Mouse (Mus musculus): ENCODE measurements at regions not wholly inside any gene's neighbourhood (a gene's known extent, or its start where the extent isn't known, plus 50 kb on each side); places are given as distances from the start of the nearest gene placed in this dataset.

- Histone ChIP-seq H3K27ac (ENCODE audit: control insufficient read depth, insufficient read depth, low read depth, low read length, poor library complexity) (no peak overlapping the region), H3K4me3 (replicated peaks; ENCODE audit: control insufficient read depth, low read depth, low read length) (no peak overlapping the region), H3K4me1 (ENCODE audit: control insufficient read depth, insufficient read depth, low read length) (no peaks in the 10 kb centered on the region)
- TF ChIP-seq CTCF (IDR thresholded peaks at IDR 0.05; ENCODE audit: control insufficient read depth, insufficient read depth, low read length) = no peak
- TF ChIP-seq POLR2A (IDR thresholded peaks at IDR 0.05; ENCODE audit: borderline replicate concordance, control insufficient read depth, low read depth, low read length) = no peak
- WGBS = 37% methylated on average over 6 of the region's 6 CpGs
Observed at GRCm38 (mm10) chr7:115170023-115170422, 426.5 kb downstream of the Insc start.

DNA sequence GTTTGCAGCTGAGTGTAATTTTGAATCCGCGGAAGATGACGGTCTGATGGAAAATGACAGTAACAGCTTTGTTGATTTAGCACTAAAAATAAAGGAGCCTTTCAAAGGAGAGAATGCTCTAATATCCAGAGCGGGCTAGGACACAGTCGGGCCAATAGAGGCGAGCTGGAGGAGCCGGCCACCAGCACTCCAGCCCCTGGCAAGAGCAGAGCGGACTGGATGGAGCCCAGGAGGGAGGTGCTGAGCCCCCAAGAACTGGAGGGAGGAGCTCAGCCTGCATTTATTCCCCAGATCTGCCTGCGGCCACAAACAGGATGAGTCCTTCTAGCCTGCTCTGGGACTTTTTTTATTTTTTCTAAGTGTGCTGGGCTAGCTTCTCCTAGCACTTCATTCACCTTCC lies 426.9 kb downstream of the Insc start:
- TF ChIP-seq POLR2A (IDR thresholded peaks at IDR 0.05; ENCODE audit: borderline replicate concordance, control insufficient read depth, low read depth, low read length) (no peak), CTCF (IDR thresholded peaks at IDR 0.05; ENCODE audit: control insufficient read depth, insufficient read depth, low read length) (no peak)
- Histone ChIP-seq H3K4me3 (replicated peaks; ENCODE audit: control insufficient read depth, low read depth, low read length) (no peak overlapping the region), H3K4me1 (ENCODE audit: control insufficient read depth, insufficient read depth, low read length) (no peaks in the 10 kb centered on the region), H3K27ac (ENCODE audit: control insufficient read depth, insufficient read depth, low read depth, low read length, poor library complexity) (no peak overlapping the region)
- WGBS = 77% methylated on average over 9 of the region's 9 CpGs

GRCm38 (mm10) chr7:115192482-115192881 lies 449.0 kb downstream of the Insc start:
- 65% methylated on average over 5 of the region's 5 CpGs for WGBS
- no peak overlapping the region for H3K4me3 ChIP-seq (replicated peaks; ENCODE audit: control insufficient read depth, low read depth, low read length)
- TF ChIP-seq CTCF (IDR thresholded peaks at IDR 0.05; ENCODE audit: control insufficient read depth, insufficient read depth, low read length) (no peak), POLR2A (IDR thresholded peaks at IDR 0.05; ENCODE audit: borderline replicate concordance, control insufficient read depth, low read depth, low read length) (no peak)
- no peaks in the 10 kb centered on the region; the same call in 1 of the 2 replicates for H3K4me1 ChIP-seq (ENCODE audit: control insufficient read depth, insufficient read depth, low read length)
- no peak overlapping the region for H3K27ac ChIP-seq (ENCODE audit: control insufficient read depth, insufficient read depth, low read depth, low read length, poor library complexity)

DNA sequence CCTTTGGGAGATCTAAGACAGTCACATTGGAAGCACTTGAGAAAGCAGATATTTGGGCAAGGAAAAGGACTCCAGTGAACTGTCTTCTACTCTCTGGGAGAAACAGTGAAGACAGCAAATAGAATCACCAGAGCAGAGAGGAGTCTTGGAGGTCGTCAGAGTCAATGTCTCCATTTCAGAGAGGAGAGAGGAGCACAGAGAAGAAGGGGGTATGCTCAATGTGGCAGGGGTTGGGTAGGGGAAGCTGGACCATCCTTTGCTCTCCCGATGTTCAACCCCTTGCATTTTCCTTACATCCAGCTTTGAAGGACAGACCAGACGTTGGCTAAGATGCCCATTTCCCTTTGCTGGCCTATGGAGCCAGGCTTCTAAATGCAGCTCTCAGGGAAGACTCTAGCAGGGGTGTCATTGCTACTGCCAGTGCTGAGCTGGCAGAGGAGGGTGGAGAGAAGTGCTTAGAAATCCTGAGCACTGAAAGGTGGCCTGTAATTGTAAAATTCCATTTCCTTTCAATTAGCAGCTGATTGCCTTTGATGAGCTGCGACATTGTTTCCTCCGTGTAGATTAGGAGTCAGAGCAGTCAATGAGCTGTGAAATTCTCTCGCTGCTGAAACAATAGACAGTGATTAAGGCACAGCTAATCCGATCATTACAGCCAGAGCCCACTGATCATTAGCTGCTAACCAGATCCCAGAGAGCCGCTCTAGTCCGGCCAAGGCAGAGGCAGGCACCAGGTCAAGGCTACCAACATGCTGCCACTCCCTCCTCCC lies 449.7 kb downstream of the Insc start:
- H3K4me3 ChIP-seq (replicated peaks; ENCODE audit: control insufficient read depth, low read depth, low read length) = no peak overlapping the region

GRCm38 (mm10) chr7:115204916-115205315 lies 461.4 kb downstream of the Insc start:
- Histone ChIP-seq H3K4me3 (replicated peaks; ENCODE audit: control insufficient read depth, low read depth, low read length) (no peak overlapping the region), H3K27ac (ENCODE audit: control insufficient read depth, insufficient read depth, low read depth, low read length, poor library complexity) (no peak overlapping the region), H3K4me1 (ENCODE audit: control insufficient read depth, insufficient read depth, low read length) (no peaks in the 10 kb centered on the region; the same call in 1 of the 2 replicates)
- TF ChIP-seq CTCF (IDR thresholded peaks at IDR 0.05; ENCODE audit: control insufficient read depth, insufficient read depth, low read length) (no peak), POLR2A (IDR thresholded peaks at IDR 0.05; ENCODE audit: borderline replicate concordance, control insufficient read depth, low read depth, low read length) (no peak)
- 75% methylated on average over 3 of the region's 3 CpGs for WGBS

More for the DNA sequence above, 449.7 kb downstream of the Insc start:
- 73% methylated on average over 9 of the region's 9 CpGs for WGBS
- Histone ChIP-seq H3K27ac (ENCODE audit: control insufficient read depth, insufficient read depth, low read depth, low read length, poor library complexity) (no peak overlapping the region), H3K4me1 (ENCODE audit: control insufficient read depth, insufficient read depth, low read length) (no peaks in the 10 kb centered on the region; the same call in 1 of the 2 replicates)
- no peak for TF ChIP-seq CTCF (IDR thresholded peaks at IDR 0.05; ENCODE audit: control insufficient read depth, insufficient read depth, low read length)
- no peak for TF ChIP-seq POLR2A (IDR thresholded peaks at IDR 0.05; ENCODE audit: borderline replicate concordance, control insufficient read depth, low read depth, low read length)

DNA sequence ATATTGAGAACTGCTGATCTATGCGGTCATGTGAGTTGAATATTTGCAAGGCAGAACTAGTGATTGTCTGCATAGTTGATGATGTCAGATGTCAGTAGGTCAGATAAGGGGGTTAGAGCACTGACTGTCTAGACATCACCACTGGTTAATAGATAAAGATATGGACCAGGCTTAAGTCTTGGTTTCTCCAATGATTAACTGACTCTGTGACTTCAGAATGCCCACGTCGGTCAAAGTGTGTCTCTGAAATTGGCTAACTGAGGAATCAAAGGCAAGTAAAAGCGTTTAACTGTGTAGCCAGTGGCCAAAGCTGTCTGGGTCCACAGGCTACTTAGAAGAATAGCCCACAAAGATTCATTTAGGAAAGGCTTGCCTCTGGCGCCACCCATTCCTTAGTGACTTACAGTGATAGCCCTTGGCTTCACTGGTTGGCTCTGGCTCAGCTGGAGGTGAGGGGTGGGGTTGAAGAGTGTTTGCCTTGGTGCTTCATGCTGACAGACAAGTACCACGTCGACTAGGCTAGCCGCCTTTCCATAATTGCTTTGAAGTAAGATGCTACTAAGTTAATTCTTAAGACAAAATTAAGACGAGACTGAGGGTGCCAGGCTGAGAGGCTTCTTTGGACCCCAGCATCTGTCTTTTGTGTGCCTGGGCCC lies 463.1 kb downstream of the Insc start:
- H3K27ac ChIP-seq (ENCODE audit: control insufficient read depth, insufficient read depth, low read depth, low read length, poor library complexity) = no peak overlapping the region
- 79% methylated on average over 9 of the region's 9 CpGs for WGBS
- no peaks in the 10 kb centered on the region; the same call in 1 of the 2 replicates for H3K4me1 ChIP-seq (ENCODE audit: control insufficient read depth, insufficient read depth, low read length)
- H3K4me3 ChIP-seq (replicated peaks; ENCODE audit: control insufficient read depth, low read depth, low read length) = no peak overlapping the region
- TF ChIP-seq CTCF (IDR thresholded peaks at IDR 0.05; ENCODE audit: control insufficient read depth, insufficient read depth, low read length) (no peak), POLR2A (IDR thresholded peaks at IDR 0.05; ENCODE audit: borderline replicate concordance, control insufficient read depth, low read depth, low read length) (no peak)

GRCm38 (mm10) chr7:115208781-115209180 lies 465.3 kb downstream of the Insc start:
- Histone ChIP-seq H3K4me3 (replicated peaks; ENCODE audit: control insufficient read depth, low read depth, low read length) (no peak overlapping the region), H3K4me1 (ENCODE audit: control insufficient read depth, insufficient read depth, low read length) (no peaks in the 10 kb centered on the region; the same call in 1 of the 2 replicates), H3K27ac (ENCODE audit: control insufficient read depth, insufficient read depth, low read depth, low read length, poor library complexity) (no peak overlapping the region)
- no peak for TF ChIP-seq POLR2A (IDR thresholded peaks at IDR 0.05; ENCODE audit: borderline replicate concordance, control insufficient read depth, low read depth, low read length)
- WGBS = 58% methylated on average over 7 of the region's 7 CpGs

DNA sequence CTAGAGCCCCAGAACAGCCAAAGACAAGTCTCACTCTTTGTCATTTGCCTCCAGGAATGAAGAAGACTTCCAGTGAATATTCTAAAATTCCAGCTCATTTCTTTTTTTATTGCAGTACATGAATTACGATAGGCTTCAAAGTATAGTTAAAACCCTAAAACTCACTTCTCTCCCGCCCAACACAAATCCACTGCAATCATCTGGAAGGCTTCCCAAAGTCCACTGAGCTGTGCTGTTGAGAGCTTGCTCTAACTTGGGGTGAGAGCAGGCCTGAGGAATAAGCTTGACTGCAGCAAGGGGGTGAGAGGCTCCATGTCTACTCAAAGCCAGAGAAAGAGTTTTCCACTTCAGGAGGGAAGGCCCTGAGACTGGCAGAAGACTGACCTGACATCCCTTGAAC lies 466.5 kb downstream of the Insc start:
- TF ChIP-seq CTCF (IDR thresholded peaks at IDR 0.05; ENCODE audit: control insufficient read depth, insufficient read depth, low read length) = no peak
- TF ChIP-seq POLR2A (IDR thresholded peaks at IDR 0.05; ENCODE audit: borderline replicate concordance, control insufficient read depth, low read depth, low read length) = no peak
- Histone ChIP-seq H3K27ac (ENCODE audit: control insufficient read depth, insufficient read depth, low read depth, low read length, poor library complexity) (no peak overlapping the region), H3K4me3 (replicated peaks; ENCODE audit: control insufficient read depth, low read depth, low read length) (no peak overlapping the region), H3K4me1 (ENCODE audit: control insufficient read depth, insufficient read depth, low read length) (no peaks in the 10 kb centered on the region; the same call in 1 of the 2 replicates)
- 80% methylated on average over 2 of the region's 2 CpGs for WGBS
